Mouse (Mus musculus) CH12.LX (cell line): ENCODE results near the gene Smim14. TPM values are rescaled to one million over a fixed set of nuclear protein-coding genes. Genes with fewer than 3 reads are reported as not detected.

Source experiments
- DNase-seq: peaks from one replicate; pipeline ENCODE4 v3.0.0-alpha.2; 2013; ENCODE audit errors: extremely low read depth
- H3K27ac ChIP-seq: 2 replicates; pipeline ENCODE4 v1.5.1; 2012; ENCODE audit warnings: low read depth, mild to moderate bottlenecking, control low read depth, moderate library complexity; ENCODE audit not compliant: insufficient read depth
- H3K27me3 ChIP-seq: replicated peaks from 2 replicates; pipeline ENCODE3; 2012; ENCODE audit warnings: inconsistent platforms
- H3K36me3 ChIP-seq, 2 experiments: replicated peaks in 1 of 2; 2 replicates each; pipeline versions ENCODE3 to v1.6.1; 2012; ENCODE audit warnings: inconsistent platforms in 1 of 2, low read length in 1 of 2, mild to moderate bottlenecking in 1 of 2, mixed read lengths in 1 of 2, moderate library complexity in 1 of 2; ENCODE audit not compliant: control insufficient read depth in 1 of 2, insufficient read depth in 1 of 2
- H3K4me1 ChIP-seq, 2 experiments: 2 replicates each; pipeline ENCODE4 v1.6.1; 2012; ENCODE audit warnings: inconsistent platforms in 1 of 2, moderate library complexity in 1 of 2; ENCODE audit not compliant: insufficient read depth in 2 of 2, control insufficient read depth in 1 of 2
- H3K4me2 ChIP-seq: 2 replicates; pipeline ENCODE4 v1.6.1; 2012; ENCODE audit warnings: low read depth, mild to moderate bottlenecking, control low read depth; ENCODE audit not compliant: poor library complexity, insufficient read depth, severe bottlenecking
- H3K4me3 ChIP-seq, 3 experiments: fragments of 150-350 bp in 1 of 3; sonication (generic) in 1 of 3; replicated peaks in 1 of 3; 2 replicates each; pipeline versions ENCODE3 to v1.5.1; 2011 to 2012; ENCODE audit warnings: low read depth in 2 of 3, low read length in 2 of 3, mild to moderate bottlenecking in 2 of 3, moderate library complexity in 2 of 3, control low read depth in 1 of 3, improper control_type of control experiment in 1 of 3, inconsistent platforms in 1 of 3, mixed read lengths in 1 of 3; ENCODE audit not compliant: poor library complexity in 1 of 3
- H3K79me2 ChIP-seq: replicated peaks from 2 replicates; pipeline ENCODE4 v1.6.1; 2012; ENCODE audit warnings: mild to moderate bottlenecking, moderate library complexity; ENCODE audit not compliant: control insufficient read depth, poor library complexity, insufficient read depth, severe bottlenecking; ENCODE audit errors: extremely low read depth
- H3K9ac ChIP-seq: 2 replicates; pipeline ENCODE4 v1.6.1; 2012; ENCODE audit warnings: low read depth, mild to moderate bottlenecking, control low read depth, moderate library complexity; ENCODE audit not compliant: insufficient read depth
- H3K9me3 ChIP-seq: replicated peaks from 2 replicates; pipeline ENCODE3; 2012; ENCODE audit warnings: low read length, inconsistent platforms, mixed read lengths
- BHLHE40 ChIP-seq: IDR thresholded peaks from 2 replicates; pipeline ENCODE4 v1.6.1; 2011; ENCODE audit warnings: mild to moderate bottlenecking, low read depth, low read length, improper control_type of control experiment
- E2F4 ChIP-seq: IDR thresholded peaks from 2 replicates; pipeline ENCODE4 v1.6.1; 2011; ENCODE audit warnings: low read depth, low read length, improper control_type of control experiment; ENCODE audit not compliant: insufficient replicate concordance
- ELF1 ChIP-seq: IDR thresholded peaks from 2 replicates; pipeline ENCODE4 v1.6.1; 2014; ENCODE audit warnings: low read depth, mild to moderate bottlenecking, inconsistent platforms, low read length, improper control_type of control experiment
- EP300 ChIP-seq: IDR thresholded peaks from 2 replicates; pipeline ENCODE4 v1.6.1; 2011; ENCODE audit warnings: low read length, improper control_type of control experiment
- IRF4 ChIP-seq: IDR thresholded peaks from 2 replicates; pipeline ENCODE4 v1.6.1; 2014; ENCODE audit warnings: low read depth, mild to moderate bottlenecking, inconsistent platforms, low read length, improper control_type of control experiment
- KAT2A ChIP-seq: IDR thresholded peaks from 2 replicates; pipeline ENCODE4 v1.6.1; 2012; ENCODE audit warnings: low read length, improper control_type of control experiment, inconsistent platforms; ENCODE audit not compliant: insufficient replicate concordance
- MAFK ChIP-seq: IDR thresholded peaks from 2 replicates; pipeline ENCODE4 v1.6.1; 2011; ENCODE audit warnings: low read length, improper control_type of control experiment; ENCODE audit not compliant: insufficient replicate concordance
- MAX ChIP-seq: IDR thresholded peaks from 2 replicates; pipeline ENCODE4 v1.6.1; 2011; ENCODE audit warnings: low read length, improper control_type of control experiment
- MAZ ChIP-seq: IDR thresholded peaks from 2 replicates; pipeline ENCODE4 v1.6.1; 2012; ENCODE audit warnings: low read depth, mild to moderate bottlenecking, inconsistent platforms, low read length, improper control_type of control experiment, moderate library complexity
- MEF2A ChIP-seq: IDR thresholded peaks from 2 replicates; pipeline ENCODE4 v1.6.1; 2014; ENCODE audit warnings: low read depth, mild to moderate bottlenecking, inconsistent platforms, low read length, improper control_type of control experiment, borderline replicate concordance
- MXI1 ChIP-seq: IDR thresholded peaks from 2 replicates; pipeline ENCODE4 v1.6.1; 2011; ENCODE audit warnings: mild to moderate bottlenecking, low read depth, low read length, improper control_type of control experiment
- NELFE ChIP-seq: IDR thresholded peaks from 2 replicates; pipeline ENCODE4 v1.6.1; 2011; ENCODE audit warnings: low read depth, low read length, improper control_type of control experiment
- NRF1 ChIP-seq: IDR thresholded peaks from 2 replicates; pipeline ENCODE4 v1.6.1; 2014; ENCODE audit warnings: low read depth, mild to moderate bottlenecking, inconsistent platforms, low read length, improper control_type of control experiment, moderate library complexity
- PAX5 ChIP-seq: IDR thresholded peaks from 2 replicates; pipeline ENCODE4 v1.6.1; 2012; ENCODE audit warnings: low read length, inconsistent platforms, mixed read lengths
- RAD21 ChIP-seq: IDR thresholded peaks from 2 replicates; pipeline ENCODE4 v1.6.1; 2011; ENCODE audit warnings: low read depth, mild to moderate bottlenecking, low read length, improper control_type of control experiment, moderate library complexity
- SIN3A ChIP-seq: IDR thresholded peaks from 2 replicates; pipeline ENCODE4 v1.6.1; 2012; ENCODE audit warnings: low read length, improper control_type of control experiment, inconsistent platforms
- TBP ChIP-seq: conservative IDR thresholded peaks from 2 replicates; pipeline ENCODE4 v1.6.1; 2011; ENCODE audit warnings: low read depth, low read length, improper control_type of control experiment
- TCF12 ChIP-seq: IDR thresholded peaks from 2 replicates; pipeline ENCODE4 v1.6.1; 2014; ENCODE audit warnings: low read depth, mild to moderate bottlenecking, inconsistent platforms, low read length, improper control_type of control experiment
- USF1 ChIP-seq: IDR thresholded peaks from 2 replicates; pipeline ENCODE4 v1.6.1; 2014; ENCODE audit warnings: low read depth, mild to moderate bottlenecking, inconsistent platforms, low read length, improper control_type of control experiment
- USF2 ChIP-seq: conservative IDR thresholded peaks from 2 replicates; pipeline ENCODE4 v1.6.1; 2011; ENCODE audit warnings: low read depth, low read length, improper control_type of control experiment
- ZNF384 ChIP-seq: IDR thresholded peaks from 2 replicates; pipeline ENCODE4 v1.6.1; 2012; ENCODE audit warnings: low read depth, low read length, improper control_type of control experiment, inconsistent platforms
- dilution Hi-C: fragments of 300-500 bp; cut with MboI; formaldehyde crosslinking; loops from 2 replicates; pipeline ENCODE4 v1.14.3; 2020; ENCODE audit warnings: low sequenced_read_pairs; ENCODE audit not compliant: extremely low pct_unique_long_range_greater_than_20kb, extremely low pct_ligation_motif_present
- in situ Hi-C: fragments of 300-500 bp; cut with MboI; formaldehyde crosslinking; loops from 3 replicates; pipeline ENCODE4 v1.14.3; 2019; ENCODE audit warnings: low sequenced_read_pairs, low pct_ligation_motif_present, low pct_unique_long_range_greater_than_20kb, mixed read lengths
- polyA plus RNA-seq: library from polyadenylated mRNA; unstranded; fragments of >175 nt; gene quantifications from 2 replicates; pipeline ENCODE4 v1.2.1, GENCODE M21; 2012; ENCODE audit warnings: low read depth; ENCODE audit not compliant: insufficient read length
- total RNA-seq, 2 experiments: library from RNA; depleted of rRNA; stranded (reverse); fragments of 300-350 nt in 1 of 2; fragments of >200 nt in 1 of 2; gene quantifications; 2 replicates each; pipeline ENCODE4 v1.2.3; 2012 to 2014

Smim14 gene
- total and polyA plus RNA-seq, 3 experiments, result 11.4 to 50.2 (median 19.7) TPM

GRCm38 (mm10) chr5:65457846-65458245, 79.1 kb downstream of the Smim14 start (continued):
- TF ChIP-seq IRF4, result no peak

DNA sequence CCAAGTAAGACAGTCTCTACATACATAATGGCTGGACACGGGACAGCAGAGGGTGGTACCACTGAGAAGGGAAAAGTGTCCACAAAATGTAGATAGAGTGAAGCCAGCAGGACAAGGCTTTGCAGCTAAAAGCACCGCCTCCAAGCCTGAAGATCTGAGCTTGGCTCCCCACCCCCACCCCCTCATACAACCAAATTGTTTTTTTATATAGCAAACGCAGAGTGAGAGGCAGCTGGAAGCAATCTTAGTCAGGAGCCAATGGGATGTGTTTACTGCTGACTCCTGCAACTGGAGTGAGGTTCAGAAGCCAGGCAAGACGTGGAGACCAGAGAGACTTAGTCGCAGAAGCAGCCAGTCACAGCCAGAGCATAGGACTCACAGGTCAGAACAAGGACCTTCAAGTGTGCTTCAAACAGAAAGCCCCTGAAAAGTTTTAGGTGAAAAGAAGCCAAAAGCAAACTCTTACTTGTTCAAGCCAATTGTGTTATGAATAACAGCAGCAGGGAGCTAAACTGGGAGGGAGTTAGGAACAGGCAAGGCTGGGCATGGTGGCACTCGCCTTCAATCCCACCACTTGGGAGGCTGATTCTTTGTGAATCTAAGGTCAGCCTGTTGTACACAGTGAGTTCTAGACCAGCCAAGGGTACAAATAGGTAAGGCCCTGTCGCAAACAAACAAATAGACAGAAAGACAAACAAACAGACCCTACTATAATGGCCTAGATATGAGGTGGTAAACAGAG, 79.7 kb downstream of the Smim14 start:
- Histone ChIP-seq H3K4me1 (peaks cover 0 to 18% of the 10 kb centered on the region in 2 experiments; a peak in 3 of 4 replicates), H3K9ac (no peak overlapping the region), H3K79me2 (no peaks in the 10 kb centered on the region), H3K27ac (no peak overlapping the region), H3K36me3 (peaks cover 0 to 23% of the 10 kb centered on the region in 2 experiments), H3K4me2 (no peak overlapping the region), H3K4me3 (no peak overlapping the region), H3K27me3 (no peaks in the 10 kb centered on the region), H3K9me3 (no peaks in the 10 kb centered on the region)
- in situ Hi-C loops, result no loop called here
- TF ChIP-seq ZNF384 (no peak), ELF1 (no peak), PAX5 (no peak), BHLHE40 (no peak)
- dilution Hi-C loops, result no loop called here
- DNase-seq, result no peak

DNA sequence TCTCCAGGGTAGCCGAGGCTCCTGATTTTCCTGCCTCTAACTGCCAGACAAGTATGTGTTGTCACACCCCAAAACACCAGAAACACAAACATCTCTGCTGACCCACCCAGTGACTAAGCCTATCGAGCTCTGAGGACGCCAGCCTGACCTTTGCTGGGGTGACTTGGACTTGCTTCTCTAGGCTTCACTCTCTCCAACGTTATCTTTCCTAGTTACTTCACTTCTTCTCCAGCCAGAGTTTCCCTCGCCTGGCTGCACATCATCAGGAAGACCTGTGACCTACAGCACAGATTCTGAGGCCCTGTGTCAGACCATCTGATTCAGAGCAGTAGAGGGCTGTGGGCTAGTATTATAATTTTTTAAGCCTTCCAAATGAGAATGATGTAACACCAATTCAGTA, 82.2 kb downstream of the Smim14 start:
- in situ Hi-C loops, result no loop called here
- TF ChIP-seq NRF1 (no peak), TBP (no peak), MAFK (no peak), BHLHE40 (no peak)
- no peak overlapping the region for H3K9ac ChIP-seq

DNA sequence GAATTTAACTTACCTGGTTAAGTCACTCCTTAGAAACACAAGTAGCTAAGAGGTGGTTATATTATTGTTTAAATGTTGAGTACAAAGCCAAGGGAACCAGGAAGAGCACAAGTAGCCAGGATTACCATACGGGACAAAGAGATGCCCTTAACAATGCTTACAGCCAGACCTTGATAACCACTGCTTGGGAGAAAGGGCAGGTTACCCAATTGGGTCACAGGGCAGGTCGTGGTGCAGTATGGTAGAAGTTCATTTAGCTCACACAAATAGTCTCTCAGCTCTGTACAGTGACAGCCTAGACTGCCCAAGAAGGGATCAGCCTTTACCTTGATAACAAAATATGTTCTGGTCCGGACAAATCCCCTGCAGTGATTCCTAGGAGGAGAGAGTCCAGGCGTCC, 88.0 kb downstream of the Smim14 start:
- no peak overlapping the region for H3K4me2 ChIP-seq
- DNase-seq, result no peak
- in situ Hi-C loops (no loop called here), dilution Hi-C loops (no loop called here)
- H3K27ac ChIP-seq, result no peak overlapping the region
- no peaks in the 10 kb centered on the region for H3K79me2 ChIP-seq
- H3K27me3 ChIP-seq, result no peaks in the 10 kb centered on the region
- no peak for TF ChIP-seq TBP
- TF ChIP-seq NRF1, result no peak
- TF ChIP-seq NELFE, result no peak
- TF ChIP-seq TCF12, result no peak
- no peak for TF ChIP-seq ZNF384
- no peak for TF ChIP-seq USF2
- no peak for TF ChIP-seq MAX
- TF ChIP-seq USF1, result no peak
- TF ChIP-seq KAT2A, result no peak
- no peak for TF ChIP-seq RAD21
- no peak for TF ChIP-seq EP300
- TF ChIP-seq MXI1, result no peak
- TF ChIP-seq IRF4, result no peak
- no peak for TF ChIP-seq MEF2A
- TF ChIP-seq MAZ, result no peak
- no peak for TF ChIP-seq SIN3A
- no peak for TF ChIP-seq E2F4
- TF ChIP-seq BHLHE40, result no peak
- H3K4me1 ChIP-seq, result peaks cover 3 to 12% of the 10 kb centered on the region in 2 experiments
- H3K9me3 ChIP-seq, result no peaks in the 10 kb centered on the region
- H3K36me3 ChIP-seq, result peaks cover 0 to 24% of the 10 kb centered on the region in 2 experiments
- no peak overlapping the region for H3K4me3 ChIP-seq
- H3K9ac ChIP-seq, result no peak overlapping the region

More for the DNA sequence above, 82.2 kb downstream of the Smim14 start:
- H3K9me3 ChIP-seq, result no peaks in the 10 kb centered on the region
- no peaks in the 10 kb centered on the region for H3K79me2 ChIP-seq
- peaks cover 0 to 26% of the 10 kb centered on the region in 2 experiments for H3K36me3 ChIP-seq
- dilution Hi-C loops, result no loop called here
- H3K27me3 ChIP-seq, result no peaks in the 10 kb centered on the region
- H3K27ac ChIP-seq, result no peak overlapping the region
- DNase-seq, result no peak
- no peak overlapping the region for H3K4me3 ChIP-seq
- H3K4me2 ChIP-seq, result no peak overlapping the region
- H3K4me1 ChIP-seq, result peaks cover 0 to 18% of the 10 kb centered on the region in 2 experiments; a peak in 3 of 4 replicates
